Mouse (Mus musculus): Measurements from ENCODE around the gene Limk2.

Limk2 gene

GRCm38 (mm10) chr11:3412111-3412510, 3.1 kb upstream of the Limk2 start:
- no peak for DNase-seq (ENCODE audit: low spot score in 2 of 2)

GRCm38 (mm10) chr11:3408131-3408996, 625 bp downstream of the Limk2 start:
- DNase-seq (ENCODE audit: low spot score in 2 of 2), result no peak

- DNase-seq (ENCODE audit: low spot score in 2 of 2), result no peak
Observed at GRCm38 (mm10) chr11:3404287-3405047, 4.5 kb downstream of the Limk2 start.

GRCm38 (mm10) chr11:3403024-3403423, 6.0 kb downstream of the Limk2 start:
- no peak for DNase-seq (ENCODE audit: low spot score in 2 of 2)

- DNase-seq (ENCODE audit: low spot score in 2 of 2), result no peak
Observed at GRCm38 (mm10) chr11:3398318-3398717, 10.7 kb downstream of the Limk2 start.

- DNase-seq (ENCODE audit: low spot score in 2 of 2), result no peak
Observed at GRCm38 (mm10) chr11:3396562-3396961, 12.4 kb downstream of the Limk2 start.

- no peak for DNase-seq (ENCODE audit: low spot score in 2 of 2)
Observed at GRCm38 (mm10) chr11:3396091-3396490, 12.9 kb downstream of the Limk2 start.

- DNase-seq (ENCODE audit: low spot score in 2 of 2), result no peak
Observed at GRCm38 (mm10) chr11:3394520-3394919, 14.5 kb downstream of the Limk2 start.

- no peak for DNase-seq (ENCODE audit: low spot score in 2 of 2)
Observed at GRCm38 (mm10) chr11:3392526-3392925, 16.5 kb downstream of the Limk2 start.

- no peak for DNase-seq (ENCODE audit: low spot score in 2 of 2)
Observed at GRCm38 (mm10) chr11:3390789-3391188, 18.2 kb downstream of the Limk2 start.

- DNase-seq (ENCODE audit: low spot score in 2 of 2), result no peak
Observed at GRCm38 (mm10) chr11:3389996-3390395, 19.0 kb downstream of the Limk2 start.

- DNase-seq (ENCODE audit: low spot score in 2 of 2), result no peak
Observed at GRCm38 (mm10) chr11:3387482-3388196, 21.4 kb downstream of the Limk2 start.

- peak; percentile 68 to 80 for DNase-seq (ENCODE audit: low spot score in 2 of 2)
Observed at GRCm38 (mm10) chr11:3386941-3387368, 22.0 kb downstream of the Limk2 start.

GRCm38 (mm10) chr11:3382602-3383594, 26.1 kb downstream of the Limk2 start:
- peak in 1 of 2 experiments; percentile 16 for DNase-seq (ENCODE audit: low spot score in 2 of 2)

GRCm38 (mm10) chr11:3381148-3381814, 27.7 kb downstream of the Limk2 start:
- DNase-seq (ENCODE audit: low spot score in 2 of 2), result no peak

- no peak for DNase-seq (ENCODE audit: low spot score in 2 of 2)
Observed at GRCm38 (mm10) chr11:3379427-3379826, 29.6 kb downstream of the Limk2 start.

GRCm38 (mm10) chr11:3374741-3375140, 34.2 kb downstream of the Limk2 start:
- no peak for DNase-seq (ENCODE audit: low spot score in 2 of 2)

GRCm38 (mm10) chr11:3374293-3374645, 34.7 kb downstream of the Limk2 start:
- no peak for DNase-seq (ENCODE audit: low spot score in 2 of 2)

GRCm38 (mm10) chr11:3373591-3374292, 35.2 kb downstream of the Limk2 start:
- no peak for DNase-seq (ENCODE audit: low spot score in 2 of 2)
